Comparison of ENCODE assay signal across 22 mouse cellular contexts in genomic region chr11:55073191-55073590, GRCm38 (mm10). TPM values are rescaled to one million over a fixed set of nuclear protein-coding genes. Genes with fewer than 3 reads are reported as not detected.
A peak's percentile ranks its signal among the peaks of the same experiment; 100 is the strongest.
DNase-seq lines count a peak whose midpoint lies in the region; ATAC-seq lines count a peak whose summit lies in the region.
"Had no signal": no experiment of that assay in that cellular context is flagged by ENCODE, and none has a peak within 500 bp of the region (broad histone marks: within the 10 kb centered on the region; RNA-seq: fewer than 3 reads in every experiment).

No protein-coding gene starts in this region.

- H3K9ac ChIP-seq in heart, embryonic 14.5 days (ENCODE audit: low read length): peak overlapping the region; percentile 61
- H3K9ac ChIP-seq: embryonic facial prominence, embryonic 13.5 days; forebrain, embryonic 15.5 days; liver, embryonic 15.5 days; midbrain, embryonic 12.5 days; neural tube, embryonic 12.5 days had no signal

- peak overlapping the region; percentile 89 to 92 for H3K27ac ChIP-seq in heart, embryonic 14.5 days (replicated peaks in 1 of 2; ENCODE audit: control insufficient read depth in 1 of 2, insufficient read depth in 1 of 2, low read depth in 2 of 2, low read length in 2 of 2)
- H3K27ac ChIP-seq: embryonic facial prominence, embryonic 13.5 days; forebrain, embryonic 15.5 days; hindbrain, embryonic 10.5 days; hindbrain, postnatal 0 days; kidney, postnatal 0 days; liver, embryonic 15.5 days; midbrain, embryonic 12.5 days; neural tube, embryonic 12.5 days had no signal

- peaks cover 26 to 59% of the 10 kb centered on the region in 2 experiments for H3K4me1 ChIP-seq in heart, embryonic 14.5 days (ENCODE audit: control insufficient read depth in 2 of 2, insufficient read depth in 2 of 2, low read length in 2 of 2)

- no peak for ATAC-seq in heart, embryonic 14.5 days (ENCODE audit: insufficient number of reproducible peaks, insufficient read depth, low FRiP score, low read depth)
- ATAC-seq: forebrain, embryonic 15.5 days; hindbrain, postnatal 0 days; Patski had no signal

- H3K27me3 ChIP-seq in heart, embryonic 14.5 days (ENCODE audit: control insufficient read depth, insufficient read depth, low read length): no peaks in the 10 kb centered on the region
- H3K27me3 ChIP-seq: liver, embryonic 15.5 days; Patski had no signal

- no peak overlapping the region for H3K4me3 ChIP-seq in heart, embryonic 14.5 days (ENCODE audit: control insufficient read depth in 1 of 2, insufficient read depth in 1 of 2, low read depth in 1 of 2, low read length in 2 of 2)
- H3K4me3 ChIP-seq: embryonic facial prominence, embryonic 13.5 days; forebrain, embryonic 15.5 days; hindbrain, embryonic 10.5 days; liver, embryonic 15.5 days; midbrain, embryonic 12.5 days; neural tube, embryonic 12.5 days had no signal

- 0 out of 2 replicates have a peak, but pooled peaks cover 6% of the 10 kb centered on the region for H3K36me3 ChIP-seq in heart, embryonic 14.5 days (ENCODE audit: control insufficient read depth, insufficient read depth, low read length)
- H3K36me3 ChIP-seq: embryonic facial prominence, embryonic 13.5 days; forebrain, embryonic 15.5 days; hindbrain, embryonic 10.5 days; liver, embryonic 15.5 days; midbrain, embryonic 12.5 days; neural tube, embryonic 12.5 days had no signal

- peak; percentile 89 for DNase-seq in heart, adult 11 months
- no peak for DNase-seq in heart, adult 9 months (ENCODE audit: low spot score in 2 of 2)
- DNase-seq in thymus, postnatal 25 days: peak; percentile 8
- DNase-seq in thymus, postnatal 4 days: no peak
- DNase-seq in urinary bladder, postnatal 25 days (ENCODE audit: low spot score): peak; percentile 33
- no peak for DNase-seq in adrenal gland, adult (ENCODE audit: inconsistent age in 2 of 2, low spot score in 1 of 2)
- DNase-seq in lung, postnatal 36 days: no peak
- DNase-seq: adrenal gland, postnatal 14 days; cerebellum, adult 11 months; cerebellum, postnatal 14 days; kidney, adult 11 months; right cerebral cortex, adult 18-20 months had no signal

- no peaks in the 10 kb centered on the region for H3K9me3 ChIP-seq in heart, embryonic 14.5 days (ENCODE audit: control insufficient read depth, low read length)
- H3K9me3 ChIP-seq: embryonic facial prominence, embryonic 13.5 days; forebrain, embryonic 15.5 days; hindbrain, embryonic 10.5 days; liver, embryonic 15.5 days; midbrain, embryonic 12.5 days; neural tube, embryonic 12.5 days had no signal

- WGBS in heart, embryonic 14.5 days: 61% methylated on average over 10 of the region's 10 CpGs

- H3K4me2 ChIP-seq in heart, embryonic 14.5 days (ENCODE audit: low read length): peak overlapping the region; percentile 30
- H3K4me2 ChIP-seq: embryonic facial prominence, embryonic 13.5 days; forebrain, embryonic 15.5 days; liver, embryonic 15.5 days; midbrain, embryonic 12.5 days; neural tube, embryonic 12.5 days had no signal

RNA-seq across cellular contexts. Expression of gene Ccdc69, which starts 4.7 kb away (rescaled TPM):
- polyA plus RNA-seq in heart, embryonic 14.5 days (2014; fragmentation: Nextera tagmentation; extraction: Ambion mirVana): 25.6 and 26.7 TPM in 2 replicates
- polyA plus RNA-seq: midbrain, embryonic 12.5 days; Patski had no signal

RNA-seq across cellular contexts. Expression of gene Gm2a, which starts 24.7 kb away (rescaled TPM):
- polyA plus RNA-seq in heart, embryonic 14.5 days (2014; fragmentation: Nextera tagmentation; extraction: Ambion mirVana): 48.2 and 55.7 TPM in 2 replicates

RNA-seq across cellular contexts. Expression of gene Anxa6, which starts 39.9 kb away (rescaled TPM):
- polyA plus RNA-seq in heart, embryonic 14.5 days (2014; fragmentation: Nextera tagmentation; extraction: Ambion mirVana): 369 and 384 TPM in 2 replicates

Comparison
In these comparisons a context has a peak if more than half of its experiments do, and no peak if none do; other contexts are left out.
1. DNase-seq: peak in heart, adult 11 months (single experiment), thymus, postnatal 25 days (single experiment) and urinary bladder, postnatal 25 days (single experiment); none in heart, adult 9 months (0 of 2), thymus, postnatal 4 days (single experiment), adrenal gland, adult (0 of 2) and lung, postnatal 36 days (single experiment).